Mouse (Mus musculus): ENCODE data around the gene Cwc27. TPM values are rescaled to one million over a fixed set of nuclear protein-coding genes. Genes with fewer than 3 reads are reported as not detected.

The Cwc27 gene
- polyA plus RNA-seq, 1 experiment, result 5.4 TPM

DNA sequence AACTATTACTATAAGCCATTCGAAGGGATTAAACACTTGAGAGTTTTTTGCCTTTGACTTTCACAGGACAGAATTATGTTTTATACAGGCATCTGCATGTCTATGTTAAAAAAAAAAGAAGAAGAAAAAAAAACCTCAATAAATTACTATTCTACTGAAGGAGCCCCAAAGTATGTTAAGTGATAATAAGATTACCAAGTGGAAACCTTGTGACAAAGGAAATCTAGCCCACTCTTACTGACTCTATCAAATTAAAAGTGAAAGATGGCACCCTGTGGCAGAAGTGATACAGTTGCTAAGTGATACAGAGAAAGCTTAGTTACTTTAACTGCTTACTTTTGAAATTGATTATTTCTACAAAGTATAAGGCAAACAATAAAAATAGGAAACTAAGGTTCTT is 5.0 kb upstream of the Cwc27 start:
- Histone ChIP-seq H3K4me3 (no peak overlapping the region), H3K79me2 (ENCODE audit: control insufficient read depth, insufficient read depth) (peaks cover 8% of the 10 kb centered on the region), H3K4me2 (ENCODE audit: low read depth) (no peak overlapping the region), H3K36me3 (ENCODE audit: control insufficient read depth, insufficient read depth) (peaks cover 1% of the 10 kb centered on the region), H3K27me3 (ENCODE audit: control insufficient read depth, insufficient read depth, insufficient read length) (no peaks in the 10 kb centered on the region), H3ac (ENCODE audit: control insufficient read depth, insufficient read length) (no peak overlapping the region)
- TF ChIP-seq MAX (IDR thresholded peaks at IDR 0.05; ENCODE audit: low read depth) (no peak), REST (IDR thresholded peaks at IDR 0.05; ENCODE audit: insufficient read depth, insufficient read length) (no peak)

DNA sequence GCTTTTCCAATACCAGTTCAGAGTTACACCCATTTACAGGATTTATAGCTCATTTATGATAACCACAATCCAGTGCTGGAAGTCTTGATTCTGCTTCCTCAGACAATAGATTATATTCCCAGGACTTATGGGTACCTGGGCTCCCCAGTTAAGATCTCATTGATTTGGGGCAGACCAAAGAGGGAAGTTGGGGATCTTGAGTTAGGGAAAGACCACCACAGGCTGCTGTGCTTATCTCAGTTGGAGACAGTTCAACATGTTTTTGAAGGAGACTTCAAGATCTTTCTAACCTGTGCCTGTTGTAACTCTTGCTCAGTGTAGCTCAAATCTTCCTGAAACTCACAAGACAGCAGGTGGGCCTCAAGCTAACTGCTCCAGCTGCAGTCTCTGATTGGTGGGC is 4.2 kb upstream of the Cwc27 start:
- H3K79me2 ChIP-seq (ENCODE audit: control insufficient read depth, insufficient read depth), result peaks cover 12% of the 10 kb centered on the region
- no peak overlapping the region for H3K4me2 ChIP-seq (ENCODE audit: low read depth)
- no peaks in the 10 kb centered on the region for H3K36me3 ChIP-seq (ENCODE audit: control insufficient read depth, insufficient read depth)
- no peak for TF ChIP-seq POLR2A (IDR thresholded peaks at IDR 0.05; ENCODE audit: insufficient read length, low read depth)
- no peak for TF ChIP-seq E2F4 (IDR thresholded peaks at IDR 0.05; ENCODE audit: insufficient read depth)
- no peak for TF ChIP-seq MAX (IDR thresholded peaks at IDR 0.05; ENCODE audit: low read depth)
- TF ChIP-seq USF1 (IDR thresholded peaks at IDR 0.05; ENCODE audit: low read depth), result no peak
- no peak for TF ChIP-seq CEBPB (IDR thresholded peaks at IDR 0.05; ENCODE audit: insufficient read depth, poor library complexity, severe bottlenecking)
- no peak for TF ChIP-seq REST (IDR thresholded peaks at IDR 0.05; ENCODE audit: insufficient read depth, insufficient read length)
- TF ChIP-seq TCF3 (IDR thresholded peaks at IDR 0.05; ENCODE audit: insufficient read length, low read depth), result no peak
- H3K27me3 ChIP-seq (ENCODE audit: control insufficient read depth, insufficient read depth, insufficient read length), result no peaks in the 10 kb centered on the region
- no peak overlapping the region for H3K4me3 ChIP-seq
- H3ac ChIP-seq (ENCODE audit: control insufficient read depth, insufficient read length), result no peak overlapping the region

DNA sequence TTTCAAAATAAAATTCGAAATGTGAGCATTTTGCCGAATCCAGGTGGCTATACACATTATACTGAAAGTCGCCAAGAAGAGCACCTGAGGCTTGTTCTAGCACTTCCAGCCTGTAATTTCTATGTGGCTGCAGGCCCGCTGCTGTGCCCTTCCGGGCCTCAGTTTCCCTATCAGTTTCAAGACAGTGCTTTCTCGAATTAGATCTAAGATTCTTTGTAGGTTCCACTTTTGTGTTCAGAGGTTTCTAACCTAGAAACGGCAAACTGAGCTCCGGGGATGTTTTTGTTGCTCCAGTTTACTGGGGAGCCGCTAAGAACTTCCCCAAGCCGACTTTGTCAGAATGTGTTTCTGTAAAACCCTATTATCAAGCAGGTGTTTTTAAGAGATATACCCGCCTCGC is 754 bp upstream of the Cwc27 start:
- H3ac ChIP-seq (ENCODE audit: control insufficient read depth, insufficient read length), result peak overlapping the region; percentile 39
- TF ChIP-seq REST (IDR thresholded peaks at IDR 0.05; ENCODE audit: insufficient read depth, insufficient read length), result no peak
- no peak for TF ChIP-seq USF1 (IDR thresholded peaks at IDR 0.05; ENCODE audit: low read depth)

DNA sequence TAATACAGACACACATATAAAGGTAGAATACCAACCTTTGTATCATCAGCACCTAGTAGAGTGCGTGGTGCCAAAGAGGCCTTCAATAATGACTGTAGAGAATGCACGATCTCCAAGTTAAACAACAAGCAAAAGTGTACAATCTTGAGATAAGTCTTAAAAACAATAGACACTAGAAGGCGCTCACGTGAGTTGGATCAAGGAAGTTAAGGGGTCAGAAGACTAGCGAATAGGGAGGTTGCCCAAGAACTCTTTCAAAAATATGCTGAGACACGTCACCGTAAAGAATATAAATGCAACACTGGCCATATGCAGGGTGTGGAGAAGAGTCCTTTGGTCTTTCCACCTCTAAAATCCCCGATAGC is 690 bp downstream of the Cwc27 start:
- Histone ChIP-seq H3K79me2 (ENCODE audit: control insufficient read depth, insufficient read depth) (peaks cover 25% of the 10 kb centered on the region), H3K36me3 (ENCODE audit: control insufficient read depth, insufficient read depth) (no peaks in the 10 kb centered on the region), H3K4me3 (peak overlapping the region; percentile 96), H3K4me2 (ENCODE audit: low read depth) (peak overlapping the region; percentile 82), H3K27me3 (ENCODE audit: control insufficient read depth, insufficient read depth, insufficient read length) (no peaks in the 10 kb centered on the region), H3ac (ENCODE audit: control insufficient read depth, insufficient read length) (peak overlapping the region; percentile 39)
- TF ChIP-seq TCF3 (IDR thresholded peaks at IDR 0.05; ENCODE audit: insufficient read length, low read depth) (no peak), CEBPB (IDR thresholded peaks at IDR 0.05; ENCODE audit: insufficient read depth, poor library complexity, severe bottlenecking) (no peak), TCF12 (IDR thresholded peaks at IDR 0.05; ENCODE audit: insufficient read depth, poor library complexity, severe bottlenecking) (no peak), MYOD1 (IDR thresholded peaks at IDR 0.05; ENCODE audit: control insufficient read depth in 1 of 3, insufficient read length in 2 of 3, low read depth in 2 of 3) (no peak), POLR2A (IDR thresholded peaks at IDR 0.05; ENCODE audit: insufficient read length, low read depth) (no peak), E2F4 (IDR thresholded peaks at IDR 0.05; ENCODE audit: insufficient read depth) (no peak), SRF (IDR thresholded peaks at IDR 0.05; ENCODE audit: control insufficient read depth, insufficient read length, low read depth) (no peak), MYOG (IDR thresholded peaks at IDR 0.05; ENCODE audit: control insufficient read depth in 1 of 3, insufficient read depth in 1 of 3, insufficient read length in 2 of 3, low read depth in 2 of 3) (no peak), POLR2AphosphoS2 (IDR thresholded peaks at IDR 0.05; ENCODE audit: insufficient read length, low read depth) (no peak), USF1 (IDR thresholded peaks at IDR 0.05; ENCODE audit: low read depth) (no peak), REST (IDR thresholded peaks at IDR 0.05; ENCODE audit: insufficient read depth, insufficient read length) (no peak), MAX (IDR thresholded peaks at IDR 0.05; ENCODE audit: low read depth) (no peak)

More for the DNA sequence above, 754 bp upstream of the Cwc27 start:
- Histone ChIP-seq H3K36me3 (ENCODE audit: control insufficient read depth, insufficient read depth) (no peaks in the 10 kb centered on the region), H3K27me3 (ENCODE audit: control insufficient read depth, insufficient read depth, insufficient read length) (no peaks in the 10 kb centered on the region), H3K79me2 (ENCODE audit: control insufficient read depth, insufficient read depth) (peaks cover 25% of the 10 kb centered on the region), H3K4me2 (ENCODE audit: low read depth) (peak overlapping the region; percentile 92), H3K4me3 (peak overlapping the region; percentile 96)

DNA sequence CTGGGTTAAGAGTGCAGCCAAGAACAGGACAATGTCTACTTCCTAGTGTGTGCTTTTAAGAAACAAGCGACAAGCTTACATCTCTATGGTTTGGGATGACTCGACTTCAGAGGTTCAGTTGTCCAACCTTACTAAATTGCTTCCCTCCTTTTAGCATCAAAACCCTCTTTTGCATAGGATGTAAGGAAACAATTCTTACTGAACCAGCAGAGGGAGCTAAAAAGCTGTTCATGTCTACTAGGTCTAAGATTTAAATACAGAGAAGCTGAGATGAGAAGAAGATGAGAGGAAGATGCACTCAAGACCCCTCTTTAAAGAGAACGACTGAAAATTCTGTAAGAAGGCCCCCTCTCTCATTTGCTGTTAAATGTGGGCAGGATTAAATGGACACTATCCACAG is 11.3 kb downstream of the Cwc27 start:
- TF ChIP-seq POLR2AphosphoS2 (IDR thresholded peaks at IDR 0.05; ENCODE audit: insufficient read length, low read depth) (no peak), REST (IDR thresholded peaks at IDR 0.05; ENCODE audit: insufficient read depth, insufficient read length) (no peak), MYOG (IDR thresholded peaks at IDR 0.05; ENCODE audit: control insufficient read depth in 1 of 3, insufficient read depth in 1 of 3, insufficient read length in 2 of 3, low read depth in 2 of 3) (no peak), POLR2A (IDR thresholded peaks at IDR 0.05; ENCODE audit: insufficient read length, low read depth) (no peak), E2F4 (IDR thresholded peaks at IDR 0.05; ENCODE audit: insufficient read depth) (no peak), TCF12 (IDR thresholded peaks at IDR 0.05; ENCODE audit: insufficient read depth, poor library complexity, severe bottlenecking) (no peak), CEBPB (IDR thresholded peaks at IDR 0.05; ENCODE audit: insufficient read depth, poor library complexity, severe bottlenecking) (no peak), MYOD1 (IDR thresholded peaks at IDR 0.05; ENCODE audit: control insufficient read depth in 1 of 3, insufficient read length in 2 of 3, low read depth in 2 of 3) (no peak), MAX (IDR thresholded peaks at IDR 0.05; ENCODE audit: low read depth) (no peak), SRF (IDR thresholded peaks at IDR 0.05; ENCODE audit: control insufficient read depth, insufficient read length, low read depth) (no peak), TCF3 (IDR thresholded peaks at IDR 0.05; ENCODE audit: insufficient read length, low read depth) (no peak), USF1 (IDR thresholded peaks at IDR 0.05; ENCODE audit: low read depth) (no peak)
- Histone ChIP-seq H3K4me2 (ENCODE audit: low read depth) (no peak overlapping the region), H3K27me3 (ENCODE audit: control insufficient read depth, insufficient read depth, insufficient read length) (no peaks in the 10 kb centered on the region), H3ac (ENCODE audit: control insufficient read depth, insufficient read length) (no peak overlapping the region), H3K36me3 (ENCODE audit: control insufficient read depth, insufficient read depth) (peaks cover 27% of the 10 kb centered on the region), H3K79me2 (ENCODE audit: control insufficient read depth, insufficient read depth) (no peaks in the 10 kb centered on the region), H3K4me3 (no peak overlapping the region)
